Mouse (Mus musculus): ENCODE results near the gene Prdx2. TPM values are rescaled to one million over a fixed set of nuclear protein-coding genes. Genes with fewer than 3 reads are reported as not detected.

Gene Prdx2
- total and polyA plus RNA-seq, 2 experiments from 2014 or later: 802 to 904 TPM

DNA sequence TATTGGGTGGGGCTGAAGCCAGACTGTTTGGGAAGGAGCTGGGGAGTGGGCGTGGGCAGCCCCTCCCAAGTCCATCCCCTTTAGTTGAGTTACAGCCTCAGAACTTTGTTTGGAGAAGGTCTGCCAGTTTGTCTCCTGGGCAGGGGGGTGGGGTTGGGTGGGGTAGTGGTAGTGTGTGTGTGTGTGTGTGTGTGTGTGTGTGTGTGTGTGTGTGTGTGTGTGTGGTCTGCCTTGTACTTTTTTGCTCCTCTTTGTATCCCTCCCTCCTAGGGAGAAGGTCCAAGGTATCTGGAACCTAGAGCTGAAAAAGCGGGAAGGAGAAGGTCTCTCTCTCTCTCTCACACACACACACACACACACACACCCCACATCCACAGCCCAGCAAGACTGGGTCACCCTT lies 45.0 kb downstream of the Prdx2 start, which contains the start of gene Best2:
Gene Best2 (minus strand): TSS at position 101 of the 400 bp plus-strand sequence.
- Histone ChIP-seq H3K36me3 (ENCODE audit: insufficient read depth, low read length) (peaks cover 16% of the 10 kb centered on the region), H3K9me3 (ENCODE audit: low read length) (no peaks in the 10 kb centered on the region), H3K4me1 (ENCODE audit: insufficient read depth, low read length) (0 out of 2 replicates have a peak, but pooled peaks cover 4% of the 10 kb centered on the region), H3K27ac (ENCODE audit: low read depth, low read length) (no peak within 1 kb of the TSS), H3K9ac (replicated peaks; ENCODE audit: low read length, poor library complexity, severe bottlenecking) (peak within 1 kb of the TSS; percentile 64), H3K4me3 (ENCODE audit: low read depth, low read length) (peak within 1 kb of the TSS; percentile 33), H3K4me2 (ENCODE audit: low read depth, low read length, poor library complexity, severe bottlenecking) (peak within 1 kb of the TSS; percentile 70), H3K27me3 (ENCODE audit: insufficient read depth, low read length) (peaks cover 14% of the 10 kb centered on the region)
- TF ChIP-seq CTCF (IDR thresholded peaks at IDR 0.05): no peak
- DNase-seq (ENCODE audit: low spot score) (no peak), ATAC-seq (ENCODE audit: low FRiP score) (no peak)
- 46% methylated on average over 2 of the region's 2 CpGs for WGBS

DNA sequence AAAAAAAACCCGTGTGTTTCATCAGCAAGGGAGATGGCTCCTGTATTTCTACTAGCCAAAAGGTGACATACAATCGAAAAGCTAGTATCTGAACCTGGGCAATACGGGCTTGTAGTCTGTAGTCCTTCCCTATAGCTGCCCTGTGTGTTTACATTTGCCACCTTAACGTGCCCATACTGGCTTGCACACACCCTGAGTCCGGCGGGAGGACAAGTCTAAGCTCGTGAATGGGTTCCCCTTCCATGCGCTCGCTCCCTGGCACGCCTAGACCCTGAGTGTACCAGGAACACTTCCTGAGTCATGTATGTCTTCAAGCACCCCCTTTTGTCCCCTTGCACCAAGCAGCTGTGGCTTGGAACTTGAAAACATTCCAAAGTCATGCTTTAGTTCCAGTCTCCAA lies 47.3 kb downstream of the Prdx2 start:
- Histone ChIP-seq H3K36me3 (ENCODE audit: insufficient read depth, low read length) (peaks cover 26% of the 10 kb centered on the region), H3K4me3 (ENCODE audit: low read depth, low read length) (no peak overlapping the region), H3K27me3 (ENCODE audit: insufficient read depth, low read length) (peaks cover 4% of the 10 kb centered on the region; the same call in 1 of the 2 replicates), H3K9me3 (ENCODE audit: low read length) (no peaks in the 10 kb centered on the region), H3K27ac (ENCODE audit: low read depth, low read length) (no peak overlapping the region), H3K4me1 (ENCODE audit: insufficient read depth, low read length) (0 out of 2 replicates have a peak, but pooled peaks cover 4% of the 10 kb centered on the region), H3K4me2 (ENCODE audit: low read depth, low read length, poor library complexity, severe bottlenecking) (no peak overlapping the region), H3K9ac (replicated peaks; ENCODE audit: low read length, poor library complexity, severe bottlenecking) (no peak overlapping the region)
- ATAC-seq (ENCODE audit: low FRiP score) (no peak), DNase-seq (ENCODE audit: low spot score) (no peak)
- TF ChIP-seq CTCF (IDR thresholded peaks at IDR 0.05): no peak
- 67% methylated on average over 10 of the region's 10 CpGs for WGBS

DNA sequence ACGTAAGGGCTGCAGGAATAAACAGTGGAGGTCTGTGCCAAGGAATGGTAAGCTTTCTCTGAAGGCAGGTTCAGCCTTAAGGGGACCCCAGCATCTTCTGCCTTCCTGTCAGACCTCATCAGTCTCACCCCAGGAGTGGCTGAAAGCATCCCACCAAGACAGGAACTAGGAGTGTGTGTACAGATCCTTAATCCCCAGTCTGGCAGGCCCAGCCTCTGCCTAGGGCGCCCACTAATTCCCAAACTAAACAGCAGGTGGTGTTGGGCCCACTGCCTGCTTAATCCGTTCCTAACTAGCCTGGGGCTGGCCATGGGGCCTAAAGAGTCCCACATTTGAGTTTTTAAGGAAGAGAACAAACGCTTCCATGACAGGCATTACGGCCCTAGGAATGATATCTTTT lies 47.8 kb downstream of the Prdx2 start:
- H3K9ac ChIP-seq (replicated peaks; ENCODE audit: low read length, poor library complexity, severe bottlenecking): no peak overlapping the region
- ATAC-seq (ENCODE audit: low FRiP score): peak; percentile 38; the same call in 1 of the 2 replicates
- 0 out of 2 replicates have a peak, but pooled peaks cover 4% of the 10 kb centered on the region for H3K4me1 ChIP-seq (ENCODE audit: insufficient read depth, low read length)
- H3K9me3 ChIP-seq (ENCODE audit: low read length): no peaks in the 10 kb centered on the region
- H3K27me3 ChIP-seq (ENCODE audit: insufficient read depth, low read length): 0 out of 2 replicates have a peak, but pooled peaks cover 3% of the 10 kb centered on the region
- TF ChIP-seq CTCF (IDR thresholded peaks at IDR 0.05): 0 out of 2 replicates have a peak, but pooled peaks have one; percentile 9
- no peak overlapping the region for H3K27ac ChIP-seq (ENCODE audit: low read depth, low read length)
- H3K36me3 ChIP-seq (ENCODE audit: insufficient read depth, low read length): peaks cover 27% of the 10 kb centered on the region
- DNase-seq (ENCODE audit: low spot score): no peak
- H3K4me2 ChIP-seq (ENCODE audit: low read depth, low read length, poor library complexity, severe bottlenecking): no peak overlapping the region
- H3K4me3 ChIP-seq (ENCODE audit: low read depth, low read length): no peak overlapping the region
- 20% methylated on average over 5 of the region's 5 CpGs for WGBS

DNA sequence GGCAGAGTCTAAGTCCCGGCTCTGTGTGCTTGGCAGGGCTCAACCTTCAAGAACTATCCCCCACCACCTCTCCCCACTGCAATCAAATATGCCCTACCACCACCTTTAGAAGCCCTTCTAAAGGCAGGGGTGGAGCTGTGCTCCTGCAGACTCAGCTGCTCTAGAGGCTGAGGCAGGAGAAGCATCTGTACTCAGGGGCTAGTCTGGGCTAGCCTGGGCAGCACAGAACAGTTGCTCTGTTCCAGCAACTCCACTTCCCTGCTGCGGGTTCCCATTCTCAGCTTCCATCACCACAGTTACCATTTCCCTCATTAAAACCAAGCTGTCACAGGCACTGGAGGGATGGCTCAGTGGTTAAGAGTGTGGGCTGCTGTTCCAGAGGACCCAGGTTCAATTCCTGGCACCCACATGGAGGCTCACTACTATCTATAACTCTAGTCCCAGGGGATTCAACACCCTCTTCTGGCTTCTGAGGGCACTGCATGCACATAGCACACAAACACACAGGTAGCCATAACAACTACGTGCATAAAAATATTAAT lies 52.2 kb downstream of the Prdx2 start:
- no peak overlapping the region for H3K9ac ChIP-seq (replicated peaks; ENCODE audit: low read length, poor library complexity, severe bottlenecking)
- H3K4me1 ChIP-seq (ENCODE audit: insufficient read depth, low read length): peaks cover 4% of the 10 kb centered on the region; the same call in 1 of the 2 replicates
- peak; percentile 31 for TF ChIP-seq CTCF (IDR thresholded peaks at IDR 0.05)
- peaks cover 33% of the 10 kb centered on the region for H3K36me3 ChIP-seq (ENCODE audit: insufficient read depth, low read length)
- ATAC-seq (ENCODE audit: low FRiP score) (no peak), DNase-seq (ENCODE audit: low spot score) (no peak)
- no peak overlapping the region for H3K4me2 ChIP-seq (ENCODE audit: low read depth, low read length, poor library complexity, severe bottlenecking)
- no peaks in the 10 kb centered on the region for H3K27me3 ChIP-seq (ENCODE audit: insufficient read depth, low read length)
- no peak overlapping the region for H3K4me3 ChIP-seq (ENCODE audit: low read depth, low read length)
- 96% methylated on average over 3 of the region's 3 CpGs for WGBS
- no peaks in the 10 kb centered on the region for H3K9me3 ChIP-seq (ENCODE audit: low read length)
- no peak overlapping the region for H3K27ac ChIP-seq (ENCODE audit: low read depth, low read length)

DNA sequence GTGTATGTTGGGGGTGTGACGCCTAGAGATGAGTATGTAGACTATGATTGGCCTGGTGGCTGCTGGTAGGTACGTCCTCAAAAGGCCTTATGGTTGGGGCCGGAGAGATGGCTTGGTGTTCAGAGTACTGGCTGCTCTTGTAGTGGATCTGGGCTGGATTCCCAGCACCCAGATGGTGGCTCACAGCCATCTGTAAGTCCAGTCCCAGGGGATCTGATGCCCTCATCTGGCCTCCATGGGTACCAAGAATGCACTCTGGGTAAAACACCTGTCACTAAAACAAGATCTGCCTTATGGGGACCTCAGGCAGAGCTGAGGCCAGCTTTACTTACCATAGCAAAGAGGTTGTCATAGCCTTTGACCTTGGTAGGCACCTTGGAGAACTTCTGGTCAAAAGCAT lies 54.5 kb downstream of the Prdx2 start:
- no peak for ATAC-seq (ENCODE audit: low FRiP score)
- WGBS: 99% methylated on average over 3 of the region's 3 CpGs
- H3K9me3 ChIP-seq (ENCODE audit: low read length): no peaks in the 10 kb centered on the region
- no peaks in the 10 kb centered on the region for H3K27me3 ChIP-seq (ENCODE audit: insufficient read depth, low read length)
- peak overlapping the region; percentile 92; the same call in 1 of the 2 replicates for H3K4me2 ChIP-seq (ENCODE audit: low read depth, low read length, poor library complexity, severe bottlenecking)
- no peak for DNase-seq (ENCODE audit: low spot score)
- H3K4me3 ChIP-seq (ENCODE audit: low read depth, low read length): peak overlapping the region; percentile 98; the same call in 1 of the 2 replicates
- no peak overlapping the region for H3K9ac ChIP-seq (replicated peaks; ENCODE audit: low read length, poor library complexity, severe bottlenecking)
- H3K27ac ChIP-seq (ENCODE audit: low read depth, low read length): no peak overlapping the region
- peaks cover 22% of the 10 kb centered on the region for H3K36me3 ChIP-seq (ENCODE audit: insufficient read depth, low read length)
- TF ChIP-seq CTCF (IDR thresholded peaks at IDR 0.05): no peak
- peaks cover 11% of the 10 kb centered on the region for H3K4me1 ChIP-seq (ENCODE audit: insufficient read depth, low read length)

Small RNA genes within 50 kb of the gene (microRNA-seq; reads per million reads assigned to microRNA genes)
- gene Gm24197 (ENCODE audit: borderline number of aligned reads): not detected

Other genes with a start within 250 kb of the Prdx2 start
- gene G430095P16Rik, start 246.6 kb upstream of the Prdx2 start, total RNA-seq (2014; rRNA removed): not detected in 2 replicates
- gene G430095P16Rik, start 246.6 kb upstream of the Prdx2 start, polyA plus RNA-seq (2015; fragmentation: Nextera tagmentation; extraction: Ambion mirVana): 0.39 and 0.71 TPM in 2 replicates
- 40.1 and 62.5 TPM in 2 replicates for gene Nfix, start 169.2 kb upstream of the Prdx2 start, total RNA-seq (2014; rRNA removed)
- 41.7 and 53.7 TPM in 2 replicates for gene Nfix, start 169.2 kb upstream of the Prdx2 start, polyA plus RNA-seq (2015; fragmentation: Nextera tagmentation; extraction: Ambion mirVana)
- 7.6 and 7.7 TPM in 2 replicates for gene Dand5, start 146.8 kb upstream of the Prdx2 start, total RNA-seq (2014; rRNA removed)
- gene Dand5, start 146.8 kb upstream of the Prdx2 start, polyA plus RNA-seq (2015; fragmentation: Nextera tagmentation; extraction: Ambion mirVana): 12.6 and 14.5 TPM in 2 replicates
- 27.5 and 28.2 TPM in 2 replicates for gene Gadd45gip1, start 138.1 kb upstream of the Prdx2 start, total RNA-seq (2014; rRNA removed)
- 42.9 and 45.1 TPM in 2 replicates for gene Gadd45gip1, start 138.1 kb upstream of the Prdx2 start, polyA plus RNA-seq (2015; fragmentation: Nextera tagmentation; extraction: Ambion mirVana)
- gene Rad23a, start 128.9 kb upstream of the Prdx2 start, total RNA-seq (2014; rRNA removed): 43.8 and 57.5 TPM in 2 replicates
- 83.5 and 88.3 TPM in 2 replicates for gene Rad23a, start 128.9 kb upstream of the Prdx2 start, polyA plus RNA-seq (2015; fragmentation: Nextera tagmentation; extraction: Ambion mirVana)
- gene Calr, start 122.7 kb upstream of the Prdx2 start, total RNA-seq (2014; rRNA removed): 369 and 436 TPM in 2 replicates
- gene Calr, start 122.7 kb upstream of the Prdx2 start, polyA plus RNA-seq (2015; fragmentation: Nextera tagmentation; extraction: Ambion mirVana): 444 and 445 TPM in 2 replicates
- 74.8 and 84.6 TPM in 2 replicates for gene Farsa, start 112.6 kb upstream of the Prdx2 start, total RNA-seq (2014; rRNA removed)
- 92.7 and 103 TPM in 2 replicates for gene Farsa, start 112.6 kb upstream of the Prdx2 start, polyA plus RNA-seq (2015; fragmentation: Nextera tagmentation; extraction: Ambion mirVana)
- gene Syce2, start 97.5 kb upstream of the Prdx2 start, total RNA-seq (2014; rRNA removed): 29.5 and 31.7 TPM in 2 replicates
- gene Syce2, start 97.5 kb upstream of the Prdx2 start, polyA plus RNA-seq (2015; fragmentation: Nextera tagmentation; extraction: Ambion mirVana): 56.2 and 61.4 TPM in 2 replicates
- gene Gcdh, start 75.7 kb upstream of the Prdx2 start, total RNA-seq (2014; rRNA removed): 22.1 and 30.5 TPM in 2 replicates
- 33.2 and 35.3 TPM in 2 replicates for gene Gcdh, start 75.7 kb upstream of the Prdx2 start, polyA plus RNA-seq (2015; fragmentation: Nextera tagmentation; extraction: Ambion mirVana)
- gene Klf1, start 67.7 kb upstream of the Prdx2 start, total RNA-seq (2014; rRNA removed): 0.52 TPM in 1 of 2 replicates, not detected in the other
- 0.36 and 0.52 TPM in 2 replicates for gene Klf1, start 67.7 kb upstream of the Prdx2 start, polyA plus RNA-seq (2015; fragmentation: Nextera tagmentation; extraction: Ambion mirVana)
- gene Dnase2a, start 61.0 kb upstream of the Prdx2 start, total RNA-seq (2014; rRNA removed): 4.3 and 5.7 TPM in 2 replicates
- 6.7 and 8.2 TPM in 2 replicates for gene Dnase2a, start 61.0 kb upstream of the Prdx2 start, polyA plus RNA-seq (2015; fragmentation: Nextera tagmentation; extraction: Ambion mirVana)
- 85.9 and 92.0 TPM in 2 replicates for gene Mast1, start 32.2 kb upstream of the Prdx2 start, total RNA-seq (2014; rRNA removed)
- 79.8 and 89.0 TPM in 2 replicates for gene Mast1, start 32.2 kb upstream of the Prdx2 start, polyA plus RNA-seq (2015; fragmentation: Nextera tagmentation; extraction: Ambion mirVana)
- gene Rtbdn, start 22.6 kb upstream of the Prdx2 start, total RNA-seq (2014; rRNA removed): 4.5 and 6.2 TPM in 2 replicates
- 4.8 and 5.3 TPM in 2 replicates for gene Rtbdn, start 22.6 kb upstream of the Prdx2 start, polyA plus RNA-seq (2015; fragmentation: Nextera tagmentation; extraction: Ambion mirVana)
- gene Gm49661, start 154 bp upstream of the Prdx2 start, total RNA-seq (2014; rRNA removed): not detected in 2 replicates
- not detected in 2 replicates for gene Gm49661, start 154 bp upstream of the Prdx2 start, polyA plus RNA-seq (2015; fragmentation: Nextera tagmentation; extraction: Ambion mirVana)
- 40.5 and 48.9 TPM in 2 replicates for gene Rnaseh2a, start 180 bp downstream of the Prdx2 start, total RNA-seq (2014; rRNA removed)
- gene Rnaseh2a, start 180 bp downstream of the Prdx2 start, polyA plus RNA-seq (2015; fragmentation: Nextera tagmentation; extraction: Ambion mirVana): 36.5 and 39.7 TPM in 2 replicates
- gene Junb, start 9.1 kb downstream of the Prdx2 start, total RNA-seq (2014; rRNA removed): 11.3 and 15.9 TPM in 2 replicates
- 5.3 and 6.1 TPM in 2 replicates for gene Junb, start 9.1 kb downstream of the Prdx2 start, polyA plus RNA-seq (2015; fragmentation: Nextera tagmentation; extraction: Ambion mirVana)
- 21.4 and 32.5 TPM in 2 replicates for gene Hook2, start 21.0 kb downstream of the Prdx2 start, total RNA-seq (2014; rRNA removed)
- gene Hook2, start 21.0 kb downstream of the Prdx2 start, polyA plus RNA-seq (2015; fragmentation: Nextera tagmentation; extraction: Ambion mirVana): 40.1 and 41.3 TPM in 2 replicates
- 0.47 TPM in 1 of 2 replicates, not detected in the other for gene Best2, start 44.9 kb downstream of the Prdx2 start, total RNA-seq (2014; rRNA removed)
- 0.15 and 0.27 TPM in 2 replicates for gene Best2, start 44.9 kb downstream of the Prdx2 start, polyA plus RNA-seq (2015; fragmentation: Nextera tagmentation; extraction: Ambion mirVana)
- 123 and 172 TPM in 2 replicates for gene Asna1, start 55.7 kb downstream of the Prdx2 start, total RNA-seq (2014; rRNA removed)
- gene Asna1, start 55.7 kb downstream of the Prdx2 start, polyA plus RNA-seq (2015; fragmentation: Nextera tagmentation; extraction: Ambion mirVana): 137 and 151 TPM in 2 replicates
- gene Trir, start 57.2 kb downstream of the Prdx2 start, total RNA-seq (2014; rRNA removed): 266 and 292 TPM in 2 replicates
- 144 and 145 TPM in 2 replicates for gene Trir, start 57.2 kb downstream of the Prdx2 start, polyA plus RNA-seq (2015; fragmentation: Nextera tagmentation; extraction: Ambion mirVana)
- 173 and 174 TPM in 2 replicates for gene Tnpo2, start 67.3 kb downstream of the Prdx2 start, total RNA-seq (2014; rRNA removed)
- 53.5 and 53.7 TPM in 2 replicates for gene Tnpo2, start 67.3 kb downstream of the Prdx2 start, polyA plus RNA-seq (2015; fragmentation: Nextera tagmentation; extraction: Ambion mirVana)
- 113 and 120 TPM in 2 replicates for gene Fbxw9, start 90.5 kb downstream of the Prdx2 start, total RNA-seq (2014; rRNA removed)
- gene Fbxw9, start 90.5 kb downstream of the Prdx2 start, polyA plus RNA-seq (2015; fragmentation: Nextera tagmentation; extraction: Ambion mirVana): 92.1 and 97.1 TPM in 2 replicates
- not detected in 2 replicates for gene Gm5741, start 98.4 kb downstream of the Prdx2 start, total RNA-seq (2014; rRNA removed)
- gene Gm5741, start 98.4 kb downstream of the Prdx2 start, polyA plus RNA-seq (2015; fragmentation: Nextera tagmentation; extraction: Ambion mirVana): 2.2 TPM in 1 of 2 replicates, not detected in the other
- gene Dhps, start 102.2 kb downstream of the Prdx2 start, total RNA-seq (2014; rRNA removed): 66.3 and 77.1 TPM in 2 replicates
- gene Dhps, start 102.2 kb downstream of the Prdx2 start, polyA plus RNA-seq (2015; fragmentation: Nextera tagmentation; extraction: Ambion mirVana): 128 and 129 TPM in 2 replicates
- gene Wdr83os, start 111.2 kb downstream of the Prdx2 start, total RNA-seq (2014; rRNA removed): 92.6 and 105 TPM in 2 replicates
- gene Wdr83os, start 111.2 kb downstream of the Prdx2 start, polyA plus RNA-seq (2015; fragmentation: Nextera tagmentation; extraction: Ambion mirVana): 129 and 137 TPM in 2 replicates
- gene Wdr83, start 111.7 kb downstream of the Prdx2 start, total RNA-seq (2014; rRNA removed): 27.4 and 34.1 TPM in 2 replicates
- 37.0 and 39.9 TPM in 2 replicates for gene Wdr83, start 111.7 kb downstream of the Prdx2 start, polyA plus RNA-seq (2015; fragmentation: Nextera tagmentation; extraction: Ambion mirVana)
- gene Man2b1, start 113.7 kb downstream of the Prdx2 start, total RNA-seq (2014; rRNA removed): 29.7 and 33.7 TPM in 2 replicates
- 18.7 and 19.7 TPM in 2 replicates for gene Man2b1, start 113.7 kb downstream of the Prdx2 start, polyA plus RNA-seq (2015; fragmentation: Nextera tagmentation; extraction: Ambion mirVana)
- gene Zfp791, start 153.5 kb downstream of the Prdx2 start, total RNA-seq (2014; rRNA removed): 2.6 and 4.9 TPM in 2 replicates
- 2.3 and 2.7 TPM in 2 replicates for gene Zfp791, start 153.5 kb downstream of the Prdx2 start, polyA plus RNA-seq (2015; fragmentation: Nextera tagmentation; extraction: Ambion mirVana)
- gene Cks1brt, start 182.3 kb downstream of the Prdx2 start, total RNA-seq (2014; rRNA removed): not detected in 2 replicates
- not detected in 2 replicates for gene Cks1brt, start 182.3 kb downstream of the Prdx2 start, polyA plus RNA-seq (2015; fragmentation: Nextera tagmentation; extraction: Ambion mirVana)

Data from midbrain, postnatal 0 days (tissue).